In genomic region chr13:34462808-34463511, GRCm38 (mm10) we compare ENCODE assay signal across 9 mouse cellular contexts.
DNase-seq lines count a peak whose midpoint lies in the region; ATAC-seq lines count a peak whose summit lies in the region.
"Had no signal": no experiment of that assay in that cellular context is flagged by ENCODE, and none has a peak within 500 bp of the region (broad histone marks: within the 10 kb centered on the region; RNA-seq: fewer than 3 reads in every experiment).

No protein-coding gene starts in this region.

- no peak overlapping the region for H3K4me3 ChIP-seq in heart, embryonic 10.5 days
- H3K4me3 ChIP-seq in neural tube, embryonic 13.5 days = no peak overlapping the region
- no peak overlapping the region for H3K4me3 ChIP-seq in neural tube, embryonic 15.5 days (replicated peaks)
- no peak overlapping the region for H3K4me3 ChIP-seq in limb, embryonic 12.5 days (replicated peaks)

- ATAC-seq in neural tube, embryonic 13.5 days (ENCODE audit: low read depth) = peak; percentile 53
- no peak; the same call in 1 of the 2 replicates for ATAC-seq in neural tube, embryonic 15.5 days (ENCODE audit: low FRiP score)
- peak; percentile 75; the same call in 1 of the 2 replicates for ATAC-seq in limb, embryonic 12.5 days (ENCODE audit: insufficient number of reproducible peaks, insufficient read depth, low FRiP score, low TSS enrichment, low read depth)
- no peak for ATAC-seq in CD4-positive, CD25-positive, alpha-beta regulatory T cell, adult 4 months

- H3K4me2 ChIP-seq in neural tube, embryonic 13.5 days = no peak overlapping the region
- no peak overlapping the region for H3K4me2 ChIP-seq in neural tube, embryonic 15.5 days
- H3K4me2 ChIP-seq in limb, embryonic 12.5 days = no peak overlapping the region

- H3K36me3 ChIP-seq in heart, embryonic 10.5 days = no peaks in the 10 kb centered on the region
- no peaks in the 10 kb centered on the region for H3K36me3 ChIP-seq in neural tube, embryonic 13.5 days
- no peaks in the 10 kb centered on the region for H3K36me3 ChIP-seq in neural tube, embryonic 15.5 days
- H3K36me3 ChIP-seq in limb, embryonic 12.5 days = no peaks in the 10 kb centered on the region

- peak overlapping the region; percentile 12; the same call in 1 of the 2 replicates for H3K27ac ChIP-seq in heart, embryonic 10.5 days
- H3K27ac ChIP-seq in neural tube, embryonic 13.5 days (replicated peaks) = peak overlapping the region; percentile 4; the same call in 1 of the 2 replicates
- no peak overlapping the region for H3K27ac ChIP-seq in neural tube, embryonic 15.5 days (replicated peaks)
- H3K27ac ChIP-seq in limb, embryonic 12.5 days = 0 out of 2 replicates have a peak overlapping the region, but pooled peaks have one; percentile 56

- H3K9ac ChIP-seq in neural tube, embryonic 13.5 days = no peak overlapping the region
- H3K9ac ChIP-seq in neural tube, embryonic 15.5 days (replicated peaks) = no peak overlapping the region
- no peak overlapping the region for H3K9ac ChIP-seq in limb, embryonic 12.5 days (replicated peaks)

- peaks cover 26% of the 10 kb centered on the region for H3K4me1 ChIP-seq in heart, embryonic 10.5 days
- peaks cover 25% of the 10 kb centered on the region for H3K4me1 ChIP-seq in neural tube, embryonic 13.5 days (replicated peaks)
- no peaks in the 10 kb centered on the region; the same call in 1 of the 2 replicates for H3K4me1 ChIP-seq in neural tube, embryonic 15.5 days
- peaks cover 21% of the 10 kb centered on the region for H3K4me1 ChIP-seq in limb, embryonic 12.5 days (replicated peaks)

- WGBS in heart, embryonic 10.5 days = 48% methylated on average over 2 of the region's 2 CpGs
- WGBS in neural tube, embryonic 13.5 days = 43% methylated on average over 2 of the region's 2 CpGs
- WGBS in neural tube, embryonic 15.5 days = 29% methylated on average over 2 of the region's 2 CpGs
- WGBS in limb, embryonic 12.5 days = 52% methylated on average over 2 of the region's 2 CpGs

- H3K27me3 ChIP-seq in heart, embryonic 10.5 days (ENCODE audit: insufficient read depth, poor library complexity, severe bottlenecking) = no peaks in the 10 kb centered on the region
- no peaks in the 10 kb centered on the region for H3K27me3 ChIP-seq in neural tube, embryonic 13.5 days
- no peaks in the 10 kb centered on the region for H3K27me3 ChIP-seq in neural tube, embryonic 15.5 days (replicated peaks)
- H3K27me3 ChIP-seq in limb, embryonic 12.5 days = no peaks in the 10 kb centered on the region; the same call in 1 of the 2 replicates

- DNase-seq in heart, embryonic 10.5 days (ENCODE audit: low spot score) = peak; percentile 64
- no peak for DNase-seq in heart, adult 8-10 months (ENCODE audit: low spot score)
- no peak for DNase-seq in right cerebral cortex, postnatal 25 days
- no peak for DNase-seq in ovary, postnatal 14 days (ENCODE audit: low spot score)
- DNase-seq: gastrocnemius, postnatal 36 days had no signal

- no peaks in the 10 kb centered on the region for H3K9me3 ChIP-seq in heart, embryonic 10.5 days
- H3K9me3 ChIP-seq in neural tube, embryonic 13.5 days = no peaks in the 10 kb centered on the region
- no peaks in the 10 kb centered on the region for H3K9me3 ChIP-seq in neural tube, embryonic 15.5 days (replicated peaks)
- H3K9me3 ChIP-seq in limb, embryonic 12.5 days = no peaks in the 10 kb centered on the region

Comparison
In these comparisons a context has a peak if more than half of its experiments do, and no peak if none do; other contexts are left out.
1. ATAC-seq: peak in neural tube, embryonic 13.5 days (single experiment) and limb, embryonic 12.5 days (single experiment); none in neural tube, embryonic 15.5 days (single experiment) and CD4-positive, CD25-positive, alpha-beta regulatory T cell, adult 4 months (single experiment).